Mouse (Mus musculus) adrenal gland, postnatal 4 days (tissue): ENCODE results near the gene Lrrc4b. TPM values are rescaled to one million over a fixed set of nuclear protein-coding genes. Genes with fewer than 3 reads are reported as not detected.

Source experiments
- DNase-seq, 2 experiments: peaks; one replicate each; pipeline ENCODE4 v3.0.0; 2021 to 2022; ENCODE audit warnings: low spot score in 2 of 2, mixed read lengths in 2 of 2
- long read RNA-seq, 2 experiments: library from polyadenylated mRNA; stranded (forward); transcript quantifications; one replicate each; pipeline ENCODE4 v2.0.0; 2021
- total RNA-seq, 2 experiments: library from RNA; stranded (reverse); gene quantifications; 2 replicates each; pipeline ENCODE4 v1.2.3; 2021

The Lrrc4b gene
- total RNA-seq = 10 to 100 TPM; 18.7 to 18.8 TPM
- long read RNA-seq, experiment 1, partial matches to known transcripts = 0 of 11 reads
- long read RNA-seq, experiment 1, other reads (novel, unspliced or antisense) = 6 of 11 reads
- long read RNA-seq, experiment 2, partial matches to known transcripts = 20 of 22 reads
- long read RNA-seq, experiment 2, other reads (novel, unspliced or antisense) = 0 of 22 reads

- DNase-seq = no peak
Measured at GRCm38 (mm10) chr7:44428968-44429521, at the start of gene Lrrc4b. TSS of gene Lrrc4b (plus strand) at chr7:44429018.

- DNase-seq = no peak
Measured at GRCm38 (mm10) chr7:44382541-44382940, 46.3 kb upstream of the Lrrc4b start.

- peak in 1 of 2 experiments; percentile 20 for DNase-seq
Measured at GRCm38 (mm10) chr7:44383980-44384715, 44.7 kb upstream of the Lrrc4b start, which contains the start of gene Syt3. TSS of gene Syt3 (plus strand) at chr7:44384102.

GRCm38 (mm10) chr7:44384716-44385059 lies 44.1 kb upstream of the Lrrc4b start:
- DNase-seq = no peak

- DNase-seq = no peak
Measured at GRCm38 (mm10) chr7:44385720-44386119, 43.1 kb upstream of the Lrrc4b start, which contains the start of gene 1700008O03Rik. TSS of gene 1700008O03Rik (minus strand) at chr7:44385820.

- no peak for DNase-seq
Measured at GRCm38 (mm10) chr7:44391831-44392230, 37.0 kb upstream of the Lrrc4b start.

GRCm38 (mm10) chr7:44392341-44392740 lies 36.5 kb upstream of the Lrrc4b start:
- no peak for DNase-seq

- DNase-seq = no peak
Measured at GRCm38 (mm10) chr7:44393284-44393683, 35.5 kb upstream of the Lrrc4b start.

- DNase-seq = peak in 1 of 2 experiments; percentile 24
Measured at GRCm38 (mm10) chr7:44398570-44398969, 30.2 kb upstream of the Lrrc4b start.

GRCm38 (mm10) chr7:44401673-44402072 lies 27.1 kb upstream of the Lrrc4b start:
- no peak for DNase-seq

- DNase-seq = peak; percentile 39 to 71
Measured at GRCm38 (mm10) chr7:44405346-44406014, 23.3 kb upstream of the Lrrc4b start.

- no peak for DNase-seq
Measured at GRCm38 (mm10) chr7:44406015-44406355, 22.8 kb upstream of the Lrrc4b start.

- no peak for DNase-seq
Measured at GRCm38 (mm10) chr7:44411144-44411543, 17.7 kb upstream of the Lrrc4b start.

- no peak for DNase-seq
Measured at GRCm38 (mm10) chr7:44413307-44413706, 15.5 kb upstream of the Lrrc4b start.

GRCm38 (mm10) chr7:44427666-44428065 lies 1.2 kb upstream of the Lrrc4b start:
- DNase-seq = no peak

- DNase-seq = no peak
Measured at GRCm38 (mm10) chr7:44428171-44428950, 457 bp upstream of the Lrrc4b start.

GRCm38 (mm10) chr7:44429534-44430488 lies 993 bp downstream of the Lrrc4b start:
- DNase-seq = no peak

- no peak for DNase-seq
Measured at GRCm38 (mm10) chr7:44432550-44432949, 3.7 kb downstream of the Lrrc4b start.

- DNase-seq = no peak
Measured at GRCm38 (mm10) chr7:44433371-44433770, 4.6 kb downstream of the Lrrc4b start.

- no peak for DNase-seq
Measured at GRCm38 (mm10) chr7:44434089-44434488, 5.3 kb downstream of the Lrrc4b start.
